Mouse (Mus musculus) macrophage (primary cell): Measurements from ENCODE around the gene Cd52. TPM values are rescaled to one million over a fixed set of nuclear protein-coding genes. Genes with fewer than 3 reads are reported as not detected.
"Not testable (repeated sequence)": the region's sequence is repeated elsewhere in the genome, so short reads cannot be mapped to it uniquely, and the experiment has no call there.

Experiments used
- H3K27ac ChIP-seq: fragments of 350-480 bp; formaldehyde crosslinking; 2 replicates; pipeline ENCODE4 v1.9.0; 2021
- H3K36me3 ChIP-seq: fragments of 350-480 bp; formaldehyde crosslinking; 2 replicates; pipeline ENCODE4 v1.9.0; 2021; ENCODE audit errors: inconsistent target
- H3K4me3 ChIP-seq: fragments of 350-480 bp; formaldehyde crosslinking; 2 replicates; pipeline ENCODE4 v1.9.0; 2021; ENCODE audit errors: inconsistent target
- H3K79me2 ChIP-seq: fragments of 350-480 bp; formaldehyde crosslinking; 2 replicates; pipeline ENCODE4 v1.9.0; 2021; ENCODE audit errors: inconsistent target
- WGBS: methylation state at CpG from one replicate; pipeline ENCODE4 v1.1.7; 2026; ENCODE audit warnings: inconsistent platforms; ENCODE audit not compliant: missing documents; 5-methylcytosine and 5-hydroxymethylcytosine counted together
- polyA plus RNA-seq: library from polyadenylated mRNA; stranded (reverse); fragments of 250-400 nt; gene quantifications from 3 replicates; pipeline ENCODE4 v1.2.4, GENCODE M21; 2018; ENCODE audit warnings: inconsistent platforms
- total RNA-seq, 78 experiments: library from RNA; depleted of rRNA; stranded (reverse); fragments of 250-400 nt; gene quantifications; 1 replicate in 9 of 78; 2 replicates in 24 of 78; 3 replicates in 43 of 78; 4 replicates in 2 of 78; pipeline ENCODE4 v1.2.4; 2018; ENCODE audit warnings: inconsistent platforms in 56 of 78

Cd52 gene
- total RNA-seq (2018; cell fraction: chromatin; rRNA removed): 100 to 1,000 TPM in 6 of 26 experiments, 10 to 100 TPM in 15, 1 to 10 TPM in 5; 6.1 to 152 (median 49.1) TPM
- 1,000 to 10,000 TPM in 13 of 26 experiments, 100 to 1,000 TPM in 13; 306 to 2,085 (median 961) TPM for total RNA-seq (2018; cell fraction: cytosol; rRNA removed)
- 100 to 1,000 TPM in 16 of 26 experiments, 10 to 100 TPM in 10; 26.5 to 781 (median 239) TPM for total RNA-seq (2018; cell fraction: nucleus; rRNA removed)
- 559 to 720 TPM (median 599 TPM) in 3 replicates for polyA plus RNA-seq

DNA sequence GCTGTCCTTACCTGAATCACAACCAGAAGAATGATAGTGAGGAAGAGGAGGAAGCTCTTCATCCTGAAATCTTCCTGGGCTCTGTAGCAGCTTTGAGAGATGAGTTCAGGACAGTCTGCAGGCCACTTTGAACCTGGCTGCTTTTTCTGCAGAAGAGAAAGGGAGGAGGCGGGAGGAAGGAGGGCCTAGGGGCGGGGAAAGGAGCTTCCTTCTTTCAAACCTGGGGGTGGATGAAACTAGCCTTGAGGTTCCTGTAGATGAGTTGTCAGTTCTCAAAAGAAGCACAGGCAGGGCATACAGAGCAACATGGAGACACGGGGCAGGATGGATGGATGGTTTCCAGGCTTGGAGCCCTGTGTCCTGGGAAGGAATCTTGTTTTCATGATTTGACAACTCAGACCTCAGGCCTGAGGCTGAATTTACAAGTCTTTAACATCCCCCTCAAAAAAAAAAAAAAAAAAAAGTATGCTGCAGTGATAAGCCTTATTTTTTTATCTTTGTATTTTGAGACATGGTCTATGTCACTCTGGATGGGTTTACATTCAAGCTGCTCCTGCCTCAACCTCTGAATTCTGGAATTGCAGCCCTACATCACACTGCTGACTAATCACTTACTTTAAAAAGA lies at the start of gene Cd52:
TSS of gene Cd52 (minus strand) at position 160 of the 625 bp plus-strand sequence.
- H3K4me3 ChIP-seq: peak within 1 kb of the TSS; percentile 50
- no peaks in the 10 kb centered on the region; the same call in 1 of the 2 replicates for H3K36me3 ChIP-seq
- WGBS: 0% methylated on average over 3 of the region's 3 CpGs
- H3K27ac ChIP-seq: peak within 1 kb of the TSS; percentile 95
- peaks cover 25% of the 10 kb centered on the region for H3K79me2 ChIP-seq

DNA sequence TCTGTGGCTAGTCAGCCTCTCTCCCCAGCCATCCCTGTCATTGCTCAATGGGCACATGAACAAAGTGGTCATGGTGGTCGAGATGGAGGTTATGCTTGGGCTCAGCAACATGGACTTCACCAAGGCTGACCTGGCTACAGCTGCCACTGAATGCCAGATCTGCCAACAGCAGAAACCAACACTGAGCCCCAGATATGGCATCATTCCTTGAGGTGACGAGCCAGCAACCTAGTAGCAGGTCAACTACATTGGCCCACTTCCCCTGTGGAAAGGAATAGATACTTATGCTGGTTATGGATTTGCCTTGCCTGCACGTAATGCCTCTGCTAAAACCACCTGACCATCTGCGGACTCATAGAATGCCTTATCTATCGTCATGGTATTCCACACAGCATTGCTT lies 49.4 kb upstream of the Cd52 start:
- not testable (repeated sequence) for H3K4me3 ChIP-seq, H3K27ac ChIP-seq, H3K79me2 ChIP-seq, H3K36me3 ChIP-seq
- WGBS: 91% methylated on average over 5 of the region's 5 CpGs

DNA sequence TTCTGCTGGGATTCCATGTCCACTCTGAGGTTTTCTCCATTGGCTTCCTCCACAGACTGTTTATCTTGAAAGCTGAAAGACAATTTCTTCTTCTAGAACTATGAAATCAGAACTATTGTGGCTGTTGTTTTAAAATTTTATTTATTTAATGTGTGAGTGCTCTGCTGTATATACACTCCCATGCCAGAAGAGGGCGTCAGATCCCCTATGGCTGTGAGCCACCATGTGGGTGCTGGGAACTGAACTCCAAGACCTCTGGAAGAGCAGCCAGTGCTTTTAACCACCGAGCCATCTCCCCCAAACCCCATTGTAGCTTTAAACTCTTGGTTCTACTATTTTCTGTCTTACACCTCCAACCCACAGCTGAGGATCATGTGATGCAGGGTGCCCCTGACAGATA lies 44.0 kb upstream of the Cd52 start:
- Histone ChIP-seq H3K4me3 (no peak overlapping the region), H3K27ac (no peak overlapping the region), H3K36me3 (no peaks in the 10 kb centered on the region), H3K79me2 (no peaks in the 10 kb centered on the region)
- 71% methylated on average over 2 of the region's 2 CpGs for WGBS

DNA sequence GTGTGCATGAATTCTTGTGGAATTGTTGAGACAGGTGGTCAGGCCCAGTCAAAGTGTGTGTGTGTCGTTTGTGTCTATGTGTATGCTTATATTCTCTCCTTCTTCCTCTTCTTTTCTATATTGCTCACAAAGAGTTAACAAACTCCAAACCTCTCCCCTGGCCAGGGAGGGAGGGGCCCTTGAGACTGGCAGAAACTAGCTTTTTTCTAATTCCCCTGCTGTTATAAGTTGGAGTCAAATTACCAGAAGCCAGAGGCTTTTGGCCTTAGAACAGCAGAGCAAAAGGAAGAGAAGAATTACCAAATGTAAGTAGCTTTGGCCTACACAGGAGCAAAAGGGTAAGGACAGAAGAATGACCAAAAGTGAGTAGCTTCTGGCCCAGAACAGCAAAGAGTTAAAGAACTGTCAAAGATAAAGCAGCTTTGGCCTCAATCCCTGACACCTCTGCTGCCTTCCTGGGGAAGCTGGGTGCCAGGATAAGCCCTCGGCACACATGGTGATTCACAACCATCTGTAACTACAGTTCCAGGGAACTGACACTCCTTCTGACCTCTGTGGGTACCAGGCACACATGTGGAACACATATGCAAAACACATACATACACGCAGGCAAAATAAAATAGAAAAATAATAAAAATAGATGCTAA lies 41.5 kb upstream of the Cd52 start:
- 80% methylated on average over 3 of the region's 3 CpGs for WGBS
- H3K36me3 ChIP-seq: no peaks in the 10 kb centered on the region
- no peak overlapping the region for H3K27ac ChIP-seq

DNA sequence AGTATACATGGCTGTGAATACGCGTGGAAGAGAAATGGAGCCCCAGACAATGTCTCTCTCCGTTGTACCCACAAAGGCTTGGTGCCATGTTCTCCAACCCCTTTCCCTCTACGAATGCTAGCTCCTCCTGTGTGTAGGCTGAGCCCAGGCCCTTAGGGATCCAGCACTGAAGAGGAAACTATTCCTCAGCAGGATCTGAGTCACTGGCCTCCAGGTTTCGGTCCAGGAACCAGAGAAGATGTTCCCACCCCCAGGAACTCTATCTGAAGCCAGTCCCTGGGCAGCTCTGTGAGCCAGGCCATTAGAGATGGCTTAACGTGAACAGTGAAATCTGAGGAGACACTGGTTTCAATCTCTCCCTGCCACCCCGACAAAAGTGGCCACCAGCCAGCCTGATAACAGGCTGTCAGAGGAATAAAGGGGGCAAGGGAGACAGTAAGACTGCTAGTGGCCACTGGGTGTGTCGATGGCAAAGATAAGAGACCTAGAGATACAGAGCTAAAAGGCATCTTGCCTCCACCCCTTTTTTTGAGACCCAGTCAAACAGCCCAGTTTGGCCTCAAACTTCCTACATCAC lies 37.7 kb upstream of the Cd52 start:
- Histone ChIP-seq H3K36me3 (no peaks in the 10 kb centered on the region), H3K79me2 (peaks cover 9% of the 10 kb centered on the region), H3K4me3 (no peak overlapping the region), H3K27ac (no peak overlapping the region)
- WGBS: 91% methylated on average over 8 of the region's 8 CpGs

More for the DNA sequence above, 41.5 kb upstream of the Cd52 start:
- Histone ChIP-seq H3K79me2 (no peaks in the 10 kb centered on the region), H3K4me3 (no peak overlapping the region)

DNA sequence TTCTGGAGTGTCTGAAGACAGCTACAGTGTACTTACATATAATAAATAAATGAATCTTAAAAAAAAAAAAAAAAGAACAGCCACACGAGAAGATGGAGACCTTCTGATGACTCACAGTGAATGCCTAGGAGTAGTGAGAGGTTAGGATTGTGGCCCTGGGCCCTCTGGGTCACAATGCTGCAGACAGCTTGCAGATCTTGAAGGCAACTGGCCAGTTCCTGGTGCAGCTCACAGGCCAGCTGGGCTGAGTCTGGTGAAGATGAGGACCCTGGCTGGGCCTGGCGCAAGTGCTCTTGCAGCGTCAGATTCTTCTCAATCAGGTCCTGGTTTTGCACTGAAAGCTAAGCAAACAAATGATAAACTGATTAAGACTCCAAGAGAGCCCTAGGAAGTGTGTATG lies 37.2 kb upstream of the Cd52 start:
- Histone ChIP-seq H3K4me3 (no peak overlapping the region), H3K27ac (no peak overlapping the region), H3K79me2 (peaks cover 14% of the 10 kb centered on the region), H3K36me3 (no peaks in the 10 kb centered on the region)
- WGBS: 88% methylated on average over 3 of the region's 3 CpGs

DNA sequence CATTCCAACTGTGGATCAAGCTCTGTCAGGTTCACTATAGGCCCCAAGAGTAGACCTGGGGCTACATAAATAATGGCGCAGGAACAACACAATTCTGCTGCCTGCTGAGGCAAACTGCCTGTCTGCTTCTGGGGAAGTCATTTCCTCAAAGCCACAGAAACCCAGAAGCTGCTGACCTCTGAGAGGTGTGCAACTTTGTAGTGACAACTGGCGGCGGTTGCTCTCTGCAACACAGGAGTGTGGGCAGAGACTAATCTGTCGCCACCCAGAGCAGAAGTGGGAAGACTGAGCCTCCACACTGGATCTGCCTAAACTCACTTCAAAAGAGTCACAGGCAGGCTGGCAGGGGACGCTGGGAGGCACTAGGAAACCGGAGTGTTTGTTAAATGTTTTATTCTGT lies 34.6 kb upstream of the Cd52 start:
- Histone ChIP-seq H3K79me2 (peaks cover 36% of the 10 kb centered on the region), H3K4me3 (peak overlapping the region; percentile 82), H3K27ac (peak overlapping the region; percentile 93), H3K36me3 (no peaks in the 10 kb centered on the region)
- 1% methylated on average over 6 of the region's 6 CpGs for WGBS

DNA sequence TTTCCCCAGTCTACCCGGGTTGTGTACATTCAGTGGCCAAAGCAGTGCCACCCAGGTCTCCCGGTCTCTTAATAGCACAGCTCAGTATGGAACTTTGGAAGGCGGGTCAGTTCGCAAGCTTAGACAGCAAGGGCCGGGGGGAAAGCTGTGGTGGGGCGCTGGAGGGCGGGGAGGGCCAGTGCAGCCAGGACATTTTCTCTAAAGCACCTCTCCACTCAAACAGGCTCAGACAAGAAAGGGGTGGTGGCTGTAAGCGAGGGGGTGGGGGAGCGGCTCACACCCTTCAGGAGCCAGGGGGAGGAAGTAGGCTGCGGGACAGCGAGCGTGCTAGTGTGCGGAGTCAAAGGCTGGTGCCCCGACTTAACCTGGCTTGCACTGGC lies 34.1 kb upstream of the Cd52 start:
- H3K4me3 ChIP-seq: peak overlapping the region; percentile 82
- H3K36me3 ChIP-seq: no peaks in the 10 kb centered on the region
- H3K79me2 ChIP-seq: peaks cover 36% of the 10 kb centered on the region
- peak overlapping the region; percentile 93 for H3K27ac ChIP-seq
- 1% methylated on average over 14 of the region's 14 CpGs for WGBS

DNA sequence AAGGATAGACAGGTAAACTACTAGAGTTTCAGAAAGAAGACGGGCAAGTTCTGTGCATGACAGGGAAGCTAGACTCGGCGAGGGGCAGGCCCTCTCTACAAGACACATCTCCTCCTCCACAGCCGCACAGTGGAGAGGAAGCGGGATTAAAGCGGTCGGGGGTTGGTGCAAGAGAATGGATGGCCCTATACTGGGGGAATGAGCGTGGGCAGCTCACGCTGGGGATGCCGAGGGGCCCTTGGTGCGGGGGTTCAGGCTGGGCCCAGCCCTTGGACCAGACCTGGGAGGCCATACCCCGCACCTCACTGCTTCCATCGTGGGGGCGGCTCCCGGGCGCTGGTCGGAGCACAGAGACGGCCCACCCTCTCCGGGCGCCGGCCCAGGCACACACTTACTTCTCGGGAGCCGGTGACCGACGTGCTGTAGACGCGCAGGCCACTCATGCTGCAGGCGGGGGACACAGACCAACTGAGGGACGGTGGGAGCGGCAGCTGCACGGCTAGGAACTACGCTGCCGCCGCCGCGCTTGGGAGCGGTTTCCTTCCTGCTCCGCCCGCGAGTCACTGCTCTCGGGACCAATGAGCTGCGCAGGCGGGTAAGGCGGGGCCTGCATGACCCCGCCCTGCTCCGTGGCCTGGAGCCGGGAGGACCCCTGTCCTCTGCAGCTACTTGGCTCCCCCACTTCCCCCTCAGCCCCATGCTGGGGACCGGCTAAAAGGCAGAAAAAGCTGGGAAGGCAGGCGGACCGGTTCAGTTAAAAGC lies 33.5 kb upstream of the Cd52 start, which contains the start of gene Sh3bgrl3:
TSS of gene Sh3bgrl3 (minus strand) at position 569 of the 762 bp plus-strand sequence.
- no peaks in the 10 kb centered on the region for H3K36me3 ChIP-seq
- peaks cover 36% of the 10 kb centered on the region for H3K79me2 ChIP-seq
- peak within 1 kb of the TSS; percentile 93 for H3K27ac ChIP-seq
- peak within 1 kb of the TSS; percentile 82 for H3K4me3 ChIP-seq
- WGBS: under 1% methylated on average over 50 of the region's 50 CpGs

DNA sequence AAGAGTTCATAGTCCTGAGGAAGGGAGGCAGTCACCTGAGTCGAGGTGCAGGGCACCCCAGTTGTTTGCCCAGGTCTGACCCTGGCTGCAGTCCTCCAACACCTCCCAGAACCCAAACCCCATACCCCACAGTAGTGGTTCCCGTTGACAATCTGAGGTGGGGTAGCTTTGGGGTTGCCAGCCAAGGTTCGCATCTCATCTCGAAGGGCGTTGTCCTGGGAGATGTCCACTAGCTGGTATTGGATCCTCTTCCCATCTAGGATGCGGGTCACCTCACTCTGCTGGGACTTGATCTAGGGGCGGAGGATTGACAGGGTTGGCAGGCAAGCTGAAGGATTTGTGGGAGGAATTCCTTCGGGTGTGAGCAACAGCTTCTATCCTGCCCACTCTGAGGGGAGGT lies 32.9 kb upstream of the Cd52 start:
- peak overlapping the region; percentile 93 for H3K27ac ChIP-seq
- H3K79me2 ChIP-seq: peaks cover 36% of the 10 kb centered on the region
- H3K36me3 ChIP-seq: no peaks in the 10 kb centered on the region
- peak overlapping the region; percentile 82 for H3K4me3 ChIP-seq
- WGBS: 34% methylated on average over 8 of the region's 8 CpGs

DNA sequence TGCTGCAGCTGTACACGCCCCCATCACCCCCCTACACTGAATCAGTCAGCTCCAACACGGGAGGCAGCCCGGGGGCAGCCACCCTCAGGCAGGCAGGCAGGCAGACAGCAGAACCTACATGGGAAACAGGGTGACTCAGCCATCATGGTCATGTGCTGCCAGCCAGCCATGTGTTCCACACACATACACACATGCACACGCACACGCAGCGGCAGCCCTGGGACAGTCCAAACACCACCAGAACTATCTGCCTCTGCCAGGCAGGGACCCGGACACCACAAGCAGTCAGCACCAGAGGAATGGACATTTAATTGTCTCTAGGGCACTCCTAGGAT lies 32.2 kb upstream of the Cd52 start:
- Histone ChIP-seq H3K4me3 (peak overlapping the region; percentile 82), H3K79me2 (peaks cover 36% of the 10 kb centered on the region), H3K36me3 (no peaks in the 10 kb centered on the region), H3K27ac (peak overlapping the region; percentile 93)
- WGBS: 68% methylated on average over 7 of the region's 7 CpGs

DNA sequence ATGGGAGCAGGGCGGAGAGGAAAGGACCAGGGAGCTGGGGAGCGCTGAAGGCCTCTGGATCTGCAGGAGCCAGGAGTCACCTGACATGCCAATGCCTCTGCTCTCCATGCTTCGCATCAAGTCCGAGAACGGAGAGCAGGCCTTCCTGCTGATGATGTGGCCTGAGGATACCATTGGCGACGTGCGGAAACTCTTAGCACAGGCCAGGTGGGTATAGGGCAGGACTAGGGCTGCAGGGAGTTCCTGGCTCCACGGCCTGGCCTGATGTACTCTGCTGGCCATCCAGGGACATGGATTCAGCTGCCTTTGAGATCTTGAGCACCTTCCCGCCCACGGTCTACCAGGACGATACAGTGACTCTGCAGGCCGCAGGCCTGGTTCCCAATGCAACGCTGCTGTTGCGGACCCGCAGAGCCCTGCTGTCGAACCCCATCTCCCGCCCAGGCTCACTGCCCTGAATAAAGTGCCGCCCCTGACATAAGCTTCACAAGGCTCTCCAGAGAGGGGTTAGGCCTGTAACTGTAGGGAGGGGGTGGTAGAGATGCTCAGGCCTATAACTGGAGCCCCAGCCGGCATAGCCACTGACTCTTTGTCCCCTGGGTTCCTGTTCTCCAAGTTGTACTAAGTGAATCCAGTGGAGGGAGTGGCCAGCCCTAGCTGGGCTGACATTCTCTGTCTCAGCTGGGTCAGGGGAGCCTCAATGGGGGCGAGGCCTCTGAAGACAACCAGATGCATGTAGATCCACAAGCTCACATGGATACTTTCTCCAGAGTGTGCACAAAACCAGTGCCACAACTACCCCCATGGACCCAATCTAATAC lies 31.6 kb upstream of the Cd52 start:
- H3K4me3 ChIP-seq: peak overlapping the region; percentile 82; the same call in 1 of the 2 replicates
- H3K27ac ChIP-seq: peak overlapping the region; percentile 93
- H3K79me2 ChIP-seq: peaks cover 36% of the 10 kb centered on the region
- no peaks in the 10 kb centered on the region for H3K36me3 ChIP-seq
- WGBS: 90% methylated on average over 21 of the region's 21 CpGs

DNA sequence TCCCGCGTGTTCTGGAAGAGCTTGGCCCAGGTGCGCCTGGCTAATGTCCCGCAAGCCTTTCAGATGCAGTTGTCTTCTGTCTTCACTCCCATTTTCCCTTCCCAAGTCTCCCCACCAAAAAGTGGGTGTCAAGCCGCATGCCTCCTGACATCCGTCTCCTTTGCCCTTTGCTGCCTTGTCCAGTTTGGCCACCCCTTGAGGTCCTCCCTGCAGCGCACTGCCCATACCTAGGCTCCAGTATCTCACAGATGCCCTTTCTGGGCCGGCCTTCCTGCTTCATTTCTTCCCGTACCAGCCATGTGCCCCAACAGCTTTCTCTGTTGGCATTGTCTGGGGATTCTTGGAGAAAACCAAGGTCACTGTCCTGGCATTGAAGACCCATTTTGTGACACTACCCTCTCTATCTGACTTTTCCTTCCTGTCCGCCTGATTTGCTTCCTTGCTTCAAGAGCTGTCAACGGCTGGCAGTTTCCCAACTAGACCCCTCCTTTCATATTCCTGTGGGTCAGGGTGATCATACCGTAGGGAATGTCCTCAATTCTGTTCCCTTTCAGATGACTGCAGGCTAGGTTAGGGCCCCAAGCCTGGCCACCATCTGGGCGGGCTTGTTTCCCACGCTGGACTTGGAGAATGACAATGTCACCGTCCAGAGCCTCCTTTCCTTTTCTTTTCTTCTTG lies 30.6 kb upstream of the Cd52 start:
- WGBS: 96% methylated on average over 15 of the region's 15 CpGs
- Histone ChIP-seq H3K79me2 (peaks cover 36% of the 10 kb centered on the region), H3K27ac (no peak overlapping the region), H3K36me3 (no peaks in the 10 kb centered on the region), H3K4me3 (no peak overlapping the region)
